Mouse (Mus musculus) intestine, embryonic 15.5 days (tissue): Measurements from ENCODE around the gene Myh14. TPM values are rescaled to one million over a fixed set of nuclear protein-coding genes. Genes with fewer than 3 reads are reported as not detected.

Experiments
- ATAC-seq: fragments of 200-750 bp; cut with Nextera tagmentation; 2 replicates; pipeline ENCODE4 v1.8.0; 2017; ENCODE audit warnings: moderate TSS enrichment, moderate library complexity
- H3K27ac ChIP-seq: fragments of 300-500 bp; sonication (generic); 2 replicates; pipeline ENCODE4 v1.5.1; 2015; ENCODE audit warnings: mild to moderate bottlenecking, inconsistent platforms
- H3K27me3 ChIP-seq: fragments of 300-500 bp; sonication (generic); replicated peaks from 2 replicates; pipeline ENCODE4 v1.6.1; 2015; ENCODE audit warnings: inconsistent platforms
- H3K36me3 ChIP-seq: fragments of 300-500 bp; sonication (generic); 2 replicates; pipeline ENCODE4 v1.6.1; 2015; ENCODE audit warnings: inconsistent platforms
- H3K4me1 ChIP-seq: fragments of 300-500 bp; sonication (generic); replicated peaks from 2 replicates; pipeline ENCODE4 v1.6.1; 2015; ENCODE audit warnings: inconsistent platforms
- H3K4me2 ChIP-seq: fragments of 300-500 bp; sonication (generic); replicated peaks from 2 replicates; pipeline ENCODE4 v1.6.1; 2015; ENCODE audit warnings: mild to moderate bottlenecking, inconsistent platforms
- H3K4me3 ChIP-seq: fragments of 300-500 bp; sonication (generic); replicated peaks from 2 replicates; pipeline ENCODE4 v1.5.1; 2015; ENCODE audit warnings: inconsistent platforms
- H3K9ac ChIP-seq: fragments of 300-500 bp; sonication (generic); 2 replicates; pipeline ENCODE4 v1.6.1; 2015; ENCODE audit warnings: inconsistent platforms
- H3K9me3 ChIP-seq: fragments of 300-500 bp; sonication (generic); 2 replicates; pipeline ENCODE4 v1.6.1; 2016; ENCODE audit warnings: inconsistent platforms
- WGBS: fragments of 180-500 bp; shearing (Covaris S2); methylation state at CpG from one replicate; pipeline ENCODE4 v1.1.7; 2015; 5-methylcytosine and 5-hydroxymethylcytosine counted together
- polyA plus RNA-seq: library from polyadenylated mRNA; unstranded; fragments of >200 nt; fragmentation: Nextera tagmentation; extraction: Ambion mirVana; gene quantifications from 2 replicates; pipeline ENCODE4 v1.2.1, GENCODE M21; 2015

Myh14 gene
- polyA plus RNA-seq, 1 experiment from 2014 or later: 68.4 TPM

- 84% methylated on average over 6 of the region's 6 CpGs for WGBS
- Histone ChIP-seq H3K4me3 (no peak overlapping the region), H3K27ac (no peak overlapping the region), H3K27me3 (peaks cover 51% of the 10 kb centered on the region), H3K4me1 (peaks cover 10% of the 10 kb centered on the region), H3K4me2 (no peak overlapping the region), H3K36me3 (no peaks in the 10 kb centered on the region), H3K9me3 (no peaks in the 10 kb centered on the region), H3K9ac (no peak overlapping the region)
- ATAC-seq: no peak
Observed at GRCm38 (mm10) chr7:44584921-44585320, 85.7 kb downstream of the Myh14 start.

- no peak overlapping the region for H3K27ac ChIP-seq
- ATAC-seq: no peak
- no peaks in the 10 kb centered on the region for H3K36me3 ChIP-seq
- H3K27me3 ChIP-seq: peaks cover 51% of the 10 kb centered on the region
- WGBS: 72% methylated on average over 4 of the region's 4 CpGs
- H3K9me3 ChIP-seq: no peaks in the 10 kb centered on the region
- no peak overlapping the region for H3K4me2 ChIP-seq
- H3K4me1 ChIP-seq: peaks cover 8% of the 10 kb centered on the region
- H3K9ac ChIP-seq: no peak overlapping the region
- H3K4me3 ChIP-seq: no peak overlapping the region
Observed at GRCm38 (mm10) chr7:44584265-44584804, 86.3 kb downstream of the Myh14 start.

- H3K4me1 ChIP-seq: 0 out of 2 replicates have a peak, but pooled peaks cover 4% of the 10 kb centered on the region
- no peaks in the 10 kb centered on the region for H3K9me3 ChIP-seq
- ATAC-seq: no peak
- no peaks in the 10 kb centered on the region for H3K36me3 ChIP-seq
- 82% methylated on average over 1 of the region's 1 CpGs for WGBS
- no peak overlapping the region for H3K27ac ChIP-seq
- peaks cover 45% of the 10 kb centered on the region for H3K27me3 ChIP-seq
- H3K4me3 ChIP-seq: no peak overlapping the region
- no peak overlapping the region for H3K9ac ChIP-seq
- H3K4me2 ChIP-seq: no peak overlapping the region
Observed at GRCm38 (mm10) chr7:44583146-44583545, 87.5 kb downstream of the Myh14 start.

GRCm38 (mm10) chr7:44582709-44583108, 87.9 kb downstream of the Myh14 start:
- no peak overlapping the region for H3K4me2 ChIP-seq
- 66% methylated on average over 5 of the region's 5 CpGs for WGBS
- H3K27me3 ChIP-seq: peaks cover 41% of the 10 kb centered on the region
- ATAC-seq: no peak
- no peak overlapping the region for H3K9ac ChIP-seq
- H3K36me3 ChIP-seq: no peaks in the 10 kb centered on the region
- 0 out of 2 replicates have a peak, but pooled peaks cover 4% of the 10 kb centered on the region for H3K4me1 ChIP-seq
- no peak overlapping the region for H3K4me3 ChIP-seq
- H3K9me3 ChIP-seq: no peaks in the 10 kb centered on the region
- no peak overlapping the region for H3K27ac ChIP-seq

- Histone ChIP-seq H3K9ac (no peak overlapping the region), H3K36me3 (no peaks in the 10 kb centered on the region), H3K27ac (no peak overlapping the region), H3K4me3 (no peak overlapping the region), H3K9me3 (no peaks in the 10 kb centered on the region), H3K4me2 (no peak overlapping the region), H3K27me3 (peaks cover 30% of the 10 kb centered on the region), H3K4me1 (no peaks in the 10 kb centered on the region)
- 76% methylated on average over 6 of the region's 6 CpGs for WGBS
- ATAC-seq: no peak
Observed at GRCm38 (mm10) chr7:44581637-44582036, 89.0 kb downstream of the Myh14 start.

GRCm38 (mm10) chr7:44576333-44576844, 94.3 kb downstream of the Myh14 start:
- no peak overlapping the region for H3K4me3 ChIP-seq
- no peaks in the 10 kb centered on the region for H3K4me1 ChIP-seq
- H3K9ac ChIP-seq: no peak overlapping the region
- 24% methylated on average over 5 of the region's 5 CpGs for WGBS
- H3K27me3 ChIP-seq: 0 out of 2 replicates have a peak, but pooled peaks cover 9% of the 10 kb centered on the region
- no peaks in the 10 kb centered on the region for H3K36me3 ChIP-seq
- no peaks in the 10 kb centered on the region for H3K9me3 ChIP-seq
- H3K4me2 ChIP-seq: no peak overlapping the region
- no peak overlapping the region for H3K27ac ChIP-seq
- ATAC-seq: no peak

- no peak overlapping the region for H3K27ac ChIP-seq
- no peak overlapping the region for H3K4me3 ChIP-seq
- no peak overlapping the region for H3K4me2 ChIP-seq
- no peaks in the 10 kb centered on the region for H3K4me1 ChIP-seq
- H3K27me3 ChIP-seq: peaks cover 4% of the 10 kb centered on the region; the same call in 1 of the 2 replicates
- no peak for ATAC-seq
- no peaks in the 10 kb centered on the region for H3K9me3 ChIP-seq
- H3K36me3 ChIP-seq: no peaks in the 10 kb centered on the region
- no peak overlapping the region for H3K9ac ChIP-seq
- WGBS: 74% methylated on average over 5 of the region's 5 CpGs
Observed at GRCm38 (mm10) chr7:44572956-44573484, 97.6 kb downstream of the Myh14 start.

GRCm38 (mm10) chr7:44572213-44572701, 98.4 kb downstream of the Myh14 start, which contains the start of gene Napsa:
Napsa (plus strand) TSS chr7:44572380.
- Histone ChIP-seq H3K9me3 (no peaks in the 10 kb centered on the region), H3K27ac (no peak within 1 kb of the TSS), H3K4me1 (no peaks in the 10 kb centered on the region), H3K36me3 (no peaks in the 10 kb centered on the region), H3K27me3 (peaks cover 4% of the 10 kb centered on the region; the same call in 1 of the 2 replicates), H3K4me2 (no peak within 1 kb of the TSS), H3K4me3 (no peak within 1 kb of the TSS), H3K9ac (no peak within 1 kb of the TSS)
- 38% methylated on average over 7 of the region's 7 CpGs for WGBS
- no peak for ATAC-seq

- Histone ChIP-seq H3K27me3 (peaks cover 4% of the 10 kb centered on the region; the same call in 1 of the 2 replicates), H3K4me3 (no peak overlapping the region), H3K9ac (no peak overlapping the region), H3K9me3 (no peaks in the 10 kb centered on the region), H3K4me2 (no peak overlapping the region), H3K4me1 (no peaks in the 10 kb centered on the region), H3K36me3 (no peaks in the 10 kb centered on the region), H3K27ac (no peak overlapping the region)
- ATAC-seq: no peak
- WGBS: 76% methylated on average over 4 of the region's 4 CpGs
Observed at GRCm38 (mm10) chr7:44571811-44572210, 98.8 kb downstream of the Myh14 start.

- no peak overlapping the region for H3K27ac ChIP-seq
- no peaks in the 10 kb centered on the region for H3K4me1 ChIP-seq
- H3K4me3 ChIP-seq: no peak overlapping the region
- no peaks in the 10 kb centered on the region for H3K9me3 ChIP-seq
- H3K9ac ChIP-seq: no peak overlapping the region
- WGBS: 79% methylated on average over 6 of the region's 6 CpGs
- H3K36me3 ChIP-seq: no peaks in the 10 kb centered on the region
- no peak overlapping the region for H3K4me2 ChIP-seq
- no peak for ATAC-seq
- peaks cover 4% of the 10 kb centered on the region; the same call in 1 of the 2 replicates for H3K27me3 ChIP-seq
Observed at GRCm38 (mm10) chr7:44570989-44571388, 99.7 kb downstream of the Myh14 start.

- Histone ChIP-seq H3K36me3 (no peaks in the 10 kb centered on the region), H3K4me2 (no peak overlapping the region), H3K4me1 (no peaks in the 10 kb centered on the region), H3K9ac (no peak overlapping the region), H3K9me3 (no peaks in the 10 kb centered on the region), H3K27ac (no peak overlapping the region), H3K27me3 (peaks cover 4% of the 10 kb centered on the region; the same call in 1 of the 2 replicates), H3K4me3 (no peak overlapping the region)
- ATAC-seq: no peak
- WGBS: 62% methylated on average over 9 of the region's 9 CpGs
Observed at GRCm38 (mm10) chr7:44568803-44569202, 101.8 kb downstream of the Myh14 start.

- WGBS: 67% methylated on average over 6 of the region's 6 CpGs
- no peaks in the 10 kb centered on the region for H3K4me1 ChIP-seq
- ATAC-seq: no peak
Observed at GRCm38 (mm10) chr7:44565414-44565813, 105.2 kb downstream of the Myh14 start.

GRCm38 (mm10) chr7:44564486-44564885, 106.2 kb downstream of the Myh14 start:
- no peak overlapping the region for H3K27ac ChIP-seq
- H3K4me2 ChIP-seq: no peak overlapping the region
- WGBS: 84% methylated on average over 10 of the region's 10 CpGs
- H3K27me3 ChIP-seq: peaks cover 7% of the 10 kb centered on the region; the same call in 1 of the 2 replicates
- ATAC-seq: no peak
- H3K4me1 ChIP-seq: no peaks in the 10 kb centered on the region
- H3K9ac ChIP-seq: no peak overlapping the region
- H3K4me3 ChIP-seq: no peak overlapping the region
- no peaks in the 10 kb centered on the region for H3K36me3 ChIP-seq
- no peaks in the 10 kb centered on the region for H3K9me3 ChIP-seq

More at GRCm38 (mm10) chr7:44565414-44565813, 105.2 kb downstream of the Myh14 start:
- H3K9ac ChIP-seq: no peak overlapping the region
- no peak overlapping the region for H3K4me2 ChIP-seq
- no peaks in the 10 kb centered on the region for H3K36me3 ChIP-seq
- H3K27me3 ChIP-seq: peaks cover 7% of the 10 kb centered on the region; the same call in 1 of the 2 replicates
- no peak overlapping the region for H3K27ac ChIP-seq
- no peak overlapping the region for H3K4me3 ChIP-seq
- H3K9me3 ChIP-seq: no peaks in the 10 kb centered on the region
